In the genomic region with DNA sequence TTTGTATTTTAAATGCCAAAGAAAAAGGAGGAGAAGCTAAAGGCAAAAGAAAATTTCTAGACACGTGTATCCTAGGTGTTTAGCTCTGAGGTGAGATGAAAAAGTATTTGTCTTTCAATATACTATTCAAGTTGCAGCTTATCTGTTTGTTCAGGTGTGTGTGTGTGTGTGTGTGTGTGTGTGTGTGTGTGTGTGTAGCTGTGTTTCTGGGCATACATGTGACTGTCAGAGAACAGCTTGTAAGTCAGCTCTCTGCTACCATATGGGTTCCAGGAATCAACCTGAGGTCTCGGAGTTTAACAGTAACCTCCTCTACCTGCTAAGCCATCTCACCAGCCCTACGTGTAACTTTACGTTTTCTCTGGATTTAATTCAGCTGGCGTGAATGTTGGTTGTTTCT, we compare ENCODE assay signal across 34 mouse cellular contexts.
"Had no signal": no experiment of that assay in that cellular context is flagged by ENCODE, and none has a peak within 500 bp of the region (broad histone marks: within the 10 kb centered on the region; RNA-seq: fewer than 3 reads in every experiment).

No protein-coding gene starts in this region.

- H3K9ac ChIP-seq: heart, embryonic 12.5 days; heart, embryonic 13.5 days; heart, embryonic 15.5 days; hindbrain, embryonic 12.5 days; hindbrain, embryonic 13.5 days; hindbrain, embryonic 14.5 days; hindbrain, embryonic 15.5 days; intestine, embryonic 15.5 days; kidney, embryonic 15.5 days had no signal

- H3K4me1 ChIP-seq: hindbrain, embryonic 15.5 days had no signal

- H3K27me3 ChIP-seq: heart, embryonic 12.5 days; heart, embryonic 13.5 days; heart, embryonic 15.5 days; hindbrain, embryonic 12.5 days; hindbrain, embryonic 13.5 days; hindbrain, embryonic 15.5 days; intestine, embryonic 15.5 days; kidney, embryonic 15.5 days had no signal

- H3K4me2 ChIP-seq: heart, embryonic 11.5 days; heart, embryonic 12.5 days; heart, embryonic 13.5 days; heart, embryonic 15.5 days; hindbrain, embryonic 12.5 days; hindbrain, embryonic 13.5 days; hindbrain, embryonic 14.5 days; hindbrain, embryonic 15.5 days; intestine, embryonic 15.5 days; kidney, embryonic 15.5 days had no signal

- H3K9me3 ChIP-seq: heart, embryonic 10.5 days; heart, embryonic 12.5 days; heart, embryonic 13.5 days; heart, embryonic 15.5 days; hindbrain, embryonic 10.5 days; hindbrain, embryonic 12.5 days; hindbrain, embryonic 13.5 days; hindbrain, embryonic 15.5 days; intestine, embryonic 15.5 days; kidney, embryonic 15.5 days had no signal

- ATAC-seq: hindbrain, embryonic 16.5 days; hindbrain, postnatal 0 days; inflammation-experienced regulatory T-cells, adult 6 months; intestine, embryonic 15.5 days; intestine, postnatal 0 days had no signal

- H3K4me3 ChIP-seq: heart, embryonic 10.5 days; heart, embryonic 12.5 days; heart, embryonic 13.5 days; heart, embryonic 15.5 days; hindbrain, embryonic 10.5 days; hindbrain, embryonic 12.5 days; hindbrain, embryonic 13.5 days; hindbrain, embryonic 15.5 days; intestine, embryonic 15.5 days; kidney, embryonic 15.5 days; layer of hippocampus, adult 2 months had no signal

- H3K36me3 ChIP-seq: heart, embryonic 10.5 days; heart, embryonic 13.5 days; heart, embryonic 15.5 days; hindbrain, embryonic 10.5 days; hindbrain, embryonic 12.5 days; hindbrain, embryonic 13.5 days; hindbrain, embryonic 15.5 days; intestine, embryonic 15.5 days; kidney, embryonic 15.5 days had no signal

- DNase-seq: heart, postnatal 10 days; heart, postnatal 14 days; heart, postnatal 36 days; heart, postnatal 4 days; kidney, adult 11 months; kidney, adult 18-20 months; kidney, adult 2 months; kidney, adult 8-10 months; kidney, adult 9 months; kidney, postnatal 10 days; kidney, postnatal 14 days; kidney, postnatal 25 days; kidney, postnatal 36 days; kidney, postnatal 4 days; layer of hippocampus, adult 9-11 months; layer of hippocampus, postnatal 36 days had no signal

- H3K27ac ChIP-seq: heart, embryonic 10.5 days; heart, embryonic 13.5 days; heart, embryonic 15.5 days; hindbrain, embryonic 12.5 days; hindbrain, embryonic 13.5 days; hindbrain, embryonic 14.5 days; hindbrain, embryonic 15.5 days; hindbrain, postnatal 0 days; intestine, embryonic 15.5 days; kidney, embryonic 15.5 days; kidney, postnatal 0 days; layer of hippocampus, adult 2 months had no signal
